Mouse (Mus musculus) limb, embryonic 15.5 days (tissue): ENCODE measurements at regions not wholly inside any gene's neighbourhood (a gene's known extent, or its start where the extent isn't known, plus 50 kb on each side); places are given as distances from the start of the nearest gene placed in this dataset.

Experiments used
- ATAC-seq: fragments of 200-750 bp; cut with Nextera tagmentation; 2 replicates; pipeline ENCODE4 v1.8.0; 2017; ENCODE audit warnings: low read depth, moderate TSS enrichment; ENCODE audit not compliant: insufficient number of reproducible peaks, low FRiP score, low TSS enrichment
- H3K27ac ChIP-seq: fragments of 300-500 bp; sonication (generic); 2 replicates; pipeline ENCODE4 v1.5.1; 2015; ENCODE audit warnings: moderate library complexity, mild to moderate bottlenecking, inconsistent platforms
- H3K27me3 ChIP-seq: fragments of 300-500 bp; sonication (generic); 2 replicates; pipeline ENCODE4 v1.6.1; 2015; ENCODE audit warnings: inconsistent platforms
- H3K36me3 ChIP-seq: fragments of 300-500 bp; sonication (generic); 2 replicates; pipeline ENCODE4 v1.6.1; 2015; ENCODE audit warnings: inconsistent platforms
- H3K4me1 ChIP-seq: fragments of 300-500 bp; sonication (generic); 2 replicates; pipeline ENCODE4 v1.6.1; 2015; ENCODE audit warnings: inconsistent platforms
- H3K4me2 ChIP-seq: fragments of 300-500 bp; sonication (generic); 2 replicates; pipeline ENCODE4 v1.6.1; 2015; ENCODE audit warnings: mild to moderate bottlenecking, inconsistent platforms
- H3K4me3 ChIP-seq: fragments of 300-500 bp; sonication (generic); 2 replicates; pipeline ENCODE4 v1.5.1; 2015; ENCODE audit warnings: mild to moderate bottlenecking, inconsistent platforms
- H3K9ac ChIP-seq: fragments of 300-500 bp; sonication (generic); 2 replicates; pipeline ENCODE4 v1.6.1; 2015; ENCODE audit warnings: inconsistent platforms
- H3K9me3 ChIP-seq: fragments of 300-500 bp; sonication (generic); 2 replicates; pipeline ENCODE4 v1.6.1; 2016; ENCODE audit warnings: inconsistent platforms
- WGBS: fragments of 180-500 bp; shearing (Covaris S2); methylation state at CpG from one replicate; pipeline ENCODE4 v1.1.7; 2015; 5-methylcytosine and 5-hydroxymethylcytosine counted together

DNA sequence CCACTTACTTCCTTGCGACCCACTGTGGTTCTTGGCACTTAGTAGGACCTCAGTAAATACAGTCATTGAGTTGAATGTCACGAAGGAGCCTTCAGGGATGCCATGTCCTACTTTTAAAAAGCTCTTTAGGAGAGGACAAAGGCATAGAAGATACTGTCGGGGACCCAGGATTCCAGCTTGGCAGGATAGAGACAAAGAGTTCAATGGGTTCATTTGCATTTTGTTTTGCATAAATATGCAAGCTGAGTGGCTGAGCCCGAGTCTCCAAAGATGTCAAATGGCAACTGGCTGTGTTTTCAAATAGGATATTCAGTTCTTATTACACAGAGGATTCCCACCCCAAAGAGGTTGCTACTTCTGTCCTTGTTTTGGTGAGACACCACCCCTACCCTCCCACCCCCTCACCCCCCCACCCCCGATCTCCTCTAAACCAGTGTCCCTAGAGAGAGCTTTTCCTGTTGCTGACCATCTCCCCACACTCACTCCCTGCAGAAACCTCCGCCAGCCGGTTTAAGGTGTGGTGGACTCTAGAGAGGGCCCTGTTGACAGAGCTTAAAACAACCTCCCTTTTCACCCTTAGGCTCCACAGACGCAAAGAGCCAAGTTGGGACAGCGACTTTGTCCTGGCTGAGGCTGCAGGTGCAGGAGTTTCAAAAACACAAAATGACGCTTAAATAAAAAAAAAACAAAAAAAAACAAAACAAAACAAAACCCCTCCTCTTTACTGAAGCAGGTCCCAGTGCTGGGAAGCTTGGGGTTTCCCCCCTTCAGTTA lies 57.9 kb downstream of the Sox9 start:
- Histone ChIP-seq H3K9me3 (no peaks in the 10 kb centered on the region), H3K36me3 (no peaks in the 10 kb centered on the region), H3K4me1 (peaks cover 7% of the 10 kb centered on the region; the same call in 1 of the 2 replicates), H3K27me3 (no peaks in the 10 kb centered on the region), H3K4me3 (no peak overlapping the region), H3K9ac (no peak overlapping the region), H3K27ac (no peak overlapping the region), H3K4me2 (no peak overlapping the region)
- ATAC-seq = no peak
- 29% methylated on average over 10 of the region's 10 CpGs for WGBS

DNA sequence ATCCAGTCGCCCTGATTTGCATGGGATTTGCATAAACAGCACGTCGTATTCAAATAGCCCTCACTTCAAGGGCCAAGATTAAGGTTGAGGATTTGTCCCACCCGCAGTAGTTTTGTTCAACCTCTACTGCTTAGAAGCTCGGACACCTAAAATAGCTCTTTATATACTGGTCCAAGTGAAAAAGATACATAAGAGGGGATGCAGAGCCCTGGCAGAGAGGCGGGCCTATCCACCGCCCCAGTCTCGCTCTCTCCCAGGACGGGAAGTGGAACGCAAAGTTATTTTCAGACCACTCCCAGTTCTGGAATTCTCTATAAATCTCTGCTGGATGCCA lies 58.4 kb downstream of the Sox9 start:
- H3K4me1 ChIP-seq = peaks cover 3% of the 10 kb centered on the region; the same call in 1 of the 2 replicates
- no peaks in the 10 kb centered on the region for H3K27me3 ChIP-seq
- no peak for ATAC-seq
- H3K4me3 ChIP-seq = no peak overlapping the region
- H3K27ac ChIP-seq = no peak overlapping the region
- H3K4me2 ChIP-seq = no peak overlapping the region
- H3K36me3 ChIP-seq = no peaks in the 10 kb centered on the region
- 10% methylated on average over 10 of the region's 10 CpGs for WGBS
- no peaks in the 10 kb centered on the region for H3K9me3 ChIP-seq
- no peak overlapping the region for H3K9ac ChIP-seq

DNA sequence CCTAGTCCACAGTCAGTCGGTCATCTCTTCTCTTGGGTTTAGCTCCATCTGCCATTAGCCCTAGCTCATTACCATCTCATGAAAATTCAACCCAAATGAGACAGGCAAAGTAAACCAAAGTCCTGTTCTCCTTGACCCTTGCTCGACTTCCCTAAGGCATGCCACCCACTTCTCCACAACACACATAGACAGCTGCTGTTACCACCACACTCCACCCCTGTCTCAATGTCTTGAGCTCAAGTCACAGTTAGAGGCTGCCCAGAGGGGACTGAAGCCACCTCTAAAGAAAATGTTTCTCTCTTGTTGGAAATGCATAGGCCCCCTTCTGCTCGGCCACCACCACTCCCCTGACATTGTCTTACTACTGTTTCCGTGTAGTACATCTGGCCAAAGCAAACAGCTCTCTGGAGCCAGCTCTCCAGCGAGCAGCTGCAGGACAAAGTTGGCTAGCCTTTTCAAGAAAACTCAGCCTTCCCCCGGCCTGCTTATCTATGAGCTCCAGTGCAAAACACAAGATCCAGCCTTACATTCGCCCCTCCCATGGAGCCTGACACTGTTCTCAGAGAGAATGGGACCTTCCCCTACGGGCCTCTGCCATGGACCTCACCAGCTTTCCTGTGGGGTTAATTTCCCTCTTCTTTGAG lies 62.4 kb downstream of the Sox9 start:
- Histone ChIP-seq H3K4me3 (no peak overlapping the region), H3K9ac (no peak overlapping the region), H3K4me2 (no peak overlapping the region), H3K36me3 (no peaks in the 10 kb centered on the region), H3K4me1 (no peaks in the 10 kb centered on the region), H3K9me3 (no peaks in the 10 kb centered on the region), H3K27me3 (no peaks in the 10 kb centered on the region), H3K27ac (no peak overlapping the region)
- ATAC-seq = no peak
- 70% methylated on average over 8 of the region's 8 CpGs for WGBS

GRCm38 (mm10) chr11:112847146-112847545 lies 65.1 kb downstream of the Sox9 start:
- Histone ChIP-seq H3K4me1 (no peaks in the 10 kb centered on the region), H3K9ac (no peak overlapping the region), H3K4me3 (no peak overlapping the region), H3K27me3 (no peaks in the 10 kb centered on the region), H3K27ac (no peak overlapping the region), H3K9me3 (no peaks in the 10 kb centered on the region), H3K4me2 (no peak overlapping the region), H3K36me3 (no peaks in the 10 kb centered on the region)
- WGBS = 87% methylated on average over 2 of the region's 2 CpGs
- ATAC-seq = no peak

GRCm38 (mm10) chr11:112847851-112848250 lies 65.8 kb downstream of the Sox9 start:
- ATAC-seq = no peak
- H3K27me3 ChIP-seq = no peaks in the 10 kb centered on the region
- 71% methylated on average over 3 of the region's 3 CpGs for WGBS

GRCm38 (mm10) chr11:112849974-112850373 lies 68.0 kb downstream of the Sox9 start:
- Histone ChIP-seq H3K9ac (no peak overlapping the region), H3K27me3 (no peaks in the 10 kb centered on the region), H3K4me2 (no peak overlapping the region), H3K9me3 (no peaks in the 10 kb centered on the region), H3K4me1 (0 out of 2 replicates have a peak, but pooled peaks cover 6% of the 10 kb centered on the region), H3K27ac (no peak overlapping the region), H3K36me3 (no peaks in the 10 kb centered on the region), H3K4me3 (no peak overlapping the region)
- 77% methylated on average over 5 of the region's 5 CpGs for WGBS
- ATAC-seq = no peak

More at GRCm38 (mm10) chr11:112847851-112848250, 65.8 kb downstream of the Sox9 start:
- Histone ChIP-seq H3K9ac (no peak overlapping the region), H3K27ac (no peak overlapping the region), H3K36me3 (no peaks in the 10 kb centered on the region), H3K4me3 (no peak overlapping the region), H3K9me3 (no peaks in the 10 kb centered on the region), H3K4me2 (no peak overlapping the region), H3K4me1 (no peaks in the 10 kb centered on the region)

GRCm38 (mm10) chr11:112850532-112851272 lies 68.7 kb downstream of the Sox9 start:
- no peak overlapping the region for H3K4me3 ChIP-seq
- no peak overlapping the region for H3K4me2 ChIP-seq
- no peaks in the 10 kb centered on the region for H3K36me3 ChIP-seq
- no peak overlapping the region for H3K9ac ChIP-seq
- no peaks in the 10 kb centered on the region for H3K27me3 ChIP-seq
- no peaks in the 10 kb centered on the region for H3K9me3 ChIP-seq
- 0 out of 2 replicates have a peak, but pooled peaks cover 6% of the 10 kb centered on the region for H3K4me1 ChIP-seq
- 81% methylated on average over 13 of the region's 13 CpGs for whole genome bisulfite sequencing
- ATAC-seq = no peak
- H3K27ac ChIP-seq = no peak overlapping the region

DNA sequence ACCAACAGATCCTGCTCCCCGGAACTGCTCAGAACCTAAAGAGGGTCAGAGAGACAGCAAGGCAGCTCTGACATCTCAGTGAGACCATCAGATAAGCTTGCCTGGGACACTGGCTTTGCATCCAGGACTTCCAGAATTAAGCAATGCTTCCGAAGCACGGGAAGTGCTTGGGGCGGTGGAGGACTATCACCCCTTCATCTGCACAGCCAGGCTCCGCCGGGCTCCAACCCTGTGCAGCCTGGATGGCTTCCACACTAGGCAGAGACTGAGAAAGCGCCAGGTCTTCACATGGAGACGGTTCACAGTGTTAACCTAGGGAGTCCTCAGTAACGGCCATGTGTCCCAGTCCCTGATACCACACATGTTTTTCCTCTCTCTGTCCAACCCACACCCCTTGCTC lies 69.3 kb downstream of the Sox9 start:
- ATAC-seq = no peak
- Histone ChIP-seq H3K9me3 (no peaks in the 10 kb centered on the region), H3K9ac (no peak overlapping the region), H3K4me3 (no peak overlapping the region), H3K4me2 (no peak overlapping the region), H3K4me1 (0 out of 2 replicates have a peak, but pooled peaks cover 6% of the 10 kb centered on the region), H3K27ac (no peak overlapping the region), H3K27me3 (no peaks in the 10 kb centered on the region), H3K36me3 (no peaks in the 10 kb centered on the region)
- 81% methylated on average over 9 of the region's 9 CpGs for WGBS

DNA sequence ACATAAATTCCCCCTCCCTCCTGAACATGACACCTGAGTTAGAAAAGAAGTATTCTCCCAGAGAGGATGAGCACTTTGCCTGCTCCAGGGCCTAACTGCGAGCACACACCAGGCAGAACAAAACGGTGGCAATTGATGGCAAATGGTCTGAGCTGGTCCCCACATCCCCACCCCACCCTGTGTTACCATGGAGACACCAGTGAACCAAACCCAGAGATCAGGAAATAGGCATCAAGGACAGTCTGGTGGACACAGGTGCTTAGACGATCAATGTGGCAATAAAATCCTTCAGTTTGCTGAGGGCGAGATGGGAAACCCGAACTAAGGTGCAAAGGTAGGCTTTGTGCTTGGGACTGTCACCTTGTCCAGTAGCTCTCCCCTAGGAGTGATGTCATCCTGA lies 74.0 kb downstream of the Sox9 start:
- H3K4me2 ChIP-seq = no peak overlapping the region
- no peaks in the 10 kb centered on the region for H3K9me3 ChIP-seq
- H3K27me3 ChIP-seq = no peaks in the 10 kb centered on the region
- H3K9ac ChIP-seq = no peak overlapping the region
- ATAC-seq = no peak
- H3K36me3 ChIP-seq = no peaks in the 10 kb centered on the region
- 73% methylated on average over 5 of the region's 5 CpGs for WGBS
- H3K4me1 ChIP-seq = peaks cover 9% of the 10 kb centered on the region; the same call in 1 of the 2 replicates
- no peak overlapping the region for H3K27ac ChIP-seq
- no peak overlapping the region for H3K4me3 ChIP-seq

DNA sequence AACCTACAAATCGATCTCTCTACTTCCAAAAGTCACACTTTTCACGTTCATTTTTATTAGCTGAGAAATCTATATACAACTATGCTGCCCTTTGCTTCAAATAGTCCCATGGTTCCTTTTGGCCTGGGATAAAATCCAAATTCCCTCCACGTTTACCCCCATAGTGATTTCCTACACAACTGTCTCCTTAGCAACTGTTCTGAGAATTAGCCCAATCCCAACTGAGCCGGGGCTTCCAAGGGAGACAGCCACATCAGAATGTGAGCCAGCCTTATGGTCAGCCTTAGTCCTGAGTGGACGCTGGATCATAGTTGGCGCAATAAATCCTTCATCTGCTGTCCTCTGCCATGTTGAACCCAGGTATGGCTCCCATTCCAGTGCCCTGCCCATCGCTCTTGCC lies 77.3 kb downstream of the Sox9 start:
- no peaks in the 10 kb centered on the region for H3K36me3 ChIP-seq
- no peak overlapping the region for H3K4me3 ChIP-seq
- no peaks in the 10 kb centered on the region for H3K9me3 ChIP-seq
- peaks cover 7% of the 10 kb centered on the region; the same call in 1 of the 2 replicates for H3K4me1 ChIP-seq
- H3K27ac ChIP-seq = no peak overlapping the region
- no peak for ATAC-seq
- no peak overlapping the region for H3K4me2 ChIP-seq
- WGBS = 75% methylated on average over 7 of the region's 7 CpGs
- H3K27me3 ChIP-seq = no peaks in the 10 kb centered on the region
- H3K9ac ChIP-seq = no peak overlapping the region

DNA sequence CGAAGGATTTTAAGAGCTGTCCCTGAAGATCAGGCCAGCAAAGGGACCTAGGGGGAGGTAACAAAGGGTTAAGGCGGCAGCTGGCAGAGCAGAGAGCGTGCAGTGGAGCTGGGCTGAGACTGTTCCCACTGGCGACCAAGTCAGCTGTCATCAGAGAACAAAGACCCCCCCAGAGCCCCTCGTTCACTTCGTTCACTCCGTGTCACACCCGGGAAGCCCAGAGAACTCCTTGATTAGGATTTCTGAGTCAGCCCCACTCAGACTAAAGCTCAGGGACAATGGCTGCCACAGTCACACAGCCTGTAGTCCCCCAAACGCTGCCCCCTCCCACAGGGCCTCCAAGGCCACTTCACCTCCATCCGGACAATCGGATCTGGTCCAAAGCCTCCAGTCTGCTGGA lies 78.8 kb downstream of the Sox9 start:
- no peak for ATAC-seq
- peaks cover 5% of the 10 kb centered on the region; the same call in 1 of the 2 replicates for H3K4me1 ChIP-seq
- no peak overlapping the region for H3K4me2 ChIP-seq
- no peaks in the 10 kb centered on the region for H3K36me3 ChIP-seq
- no peak overlapping the region for H3K9ac ChIP-seq
- no peak overlapping the region for H3K4me3 ChIP-seq
- no peaks in the 10 kb centered on the region for H3K9me3 ChIP-seq
- H3K27me3 ChIP-seq = no peaks in the 10 kb centered on the region
- WGBS = 39% methylated on average over 11 of the region's 11 CpGs
- no peak overlapping the region for H3K27ac ChIP-seq

GRCm38 (mm10) chr11:112861233-112861632 lies 79.2 kb downstream of the Sox9 start:
- H3K27ac ChIP-seq = no peak overlapping the region
- H3K9me3 ChIP-seq = no peaks in the 10 kb centered on the region
- peaks cover 5% of the 10 kb centered on the region; the same call in 1 of the 2 replicates for H3K4me1 ChIP-seq
- ATAC-seq = no peak
- H3K4me3 ChIP-seq = no peak overlapping the region
- H3K9ac ChIP-seq = no peak overlapping the region
- H3K27me3 ChIP-seq = no peaks in the 10 kb centered on the region
- 68% methylated on average over 5 of the region's 5 CpGs for WGBS
- no peak overlapping the region for H3K4me2 ChIP-seq
- H3K36me3 ChIP-seq = no peaks in the 10 kb centered on the region
